Mouse (Mus musculus) CH12.LX (cell line): ENCODE measurements around the gene Myo10. TPM values are rescaled to one million over a fixed set of nuclear protein-coding genes. Genes with fewer than 3 reads are reported as not detected.

ENCODE experiments used
- DNase-seq: peaks from one replicate; pipeline ENCODE4 v3.0.0-alpha.2; 2013; ENCODE audit errors: extremely low read depth
- H3K27ac ChIP-seq: 2 replicates; pipeline ENCODE4 v1.5.1; 2012; ENCODE audit warnings: low read depth, mild to moderate bottlenecking, control low read depth, moderate library complexity; ENCODE audit not compliant: insufficient read depth
- H3K27me3 ChIP-seq: replicated peaks from 2 replicates; pipeline ENCODE3; 2012; ENCODE audit warnings: inconsistent platforms
- H3K36me3 ChIP-seq, 2 experiments: replicated peaks in 1 of 2; 2 replicates each; pipeline versions ENCODE3 to v1.6.1; 2012; ENCODE audit warnings: inconsistent platforms in 1 of 2, low read length in 1 of 2, mild to moderate bottlenecking in 1 of 2, mixed read lengths in 1 of 2, moderate library complexity in 1 of 2; ENCODE audit not compliant: control insufficient read depth in 1 of 2, insufficient read depth in 1 of 2
- H3K4me1 ChIP-seq, 2 experiments: 2 replicates each; pipeline ENCODE4 v1.6.1; 2012; ENCODE audit warnings: inconsistent platforms in 1 of 2, moderate library complexity in 1 of 2; ENCODE audit not compliant: insufficient read depth in 2 of 2, control insufficient read depth in 1 of 2
- H3K4me2 ChIP-seq: 2 replicates; pipeline ENCODE4 v1.6.1; 2012; ENCODE audit warnings: low read depth, mild to moderate bottlenecking, control low read depth; ENCODE audit not compliant: poor library complexity, insufficient read depth, severe bottlenecking
- H3K4me3 ChIP-seq, 3 experiments: fragments of 150-350 bp in 1 of 3; sonication (generic) in 1 of 3; replicated peaks in 1 of 3; 2 replicates each; pipeline versions ENCODE3 to v1.5.1; 2011 to 2012; ENCODE audit warnings: low read depth in 2 of 3, low read length in 2 of 3, mild to moderate bottlenecking in 2 of 3, moderate library complexity in 2 of 3, control low read depth in 1 of 3, improper control_type of control experiment in 1 of 3, inconsistent platforms in 1 of 3, mixed read lengths in 1 of 3; ENCODE audit not compliant: poor library complexity in 1 of 3
- H3K79me2 ChIP-seq: replicated peaks from 2 replicates; pipeline ENCODE4 v1.6.1; 2012; ENCODE audit warnings: mild to moderate bottlenecking, moderate library complexity; ENCODE audit not compliant: control insufficient read depth, poor library complexity, insufficient read depth, severe bottlenecking; ENCODE audit errors: extremely low read depth
- H3K9ac ChIP-seq: 2 replicates; pipeline ENCODE4 v1.6.1; 2012; ENCODE audit warnings: low read depth, mild to moderate bottlenecking, control low read depth, moderate library complexity; ENCODE audit not compliant: insufficient read depth
- H3K9me3 ChIP-seq: replicated peaks from 2 replicates; pipeline ENCODE3; 2012; ENCODE audit warnings: low read length, inconsistent platforms, mixed read lengths
- BHLHE40 ChIP-seq: IDR thresholded peaks from 2 replicates; pipeline ENCODE4 v1.6.1; 2011; ENCODE audit warnings: mild to moderate bottlenecking, low read depth, low read length, improper control_type of control experiment
- CHD2 ChIP-seq: IDR thresholded peaks from 2 replicates; pipeline ENCODE4 v1.6.1; 2011; ENCODE audit warnings: low read length, improper control_type of control experiment
- CTCF ChIP-seq, 2 experiments: IDR thresholded peaks in 1 of 2; conservative IDR thresholded peaks in 1 of 2; 2 replicates each; pipeline ENCODE4 v1.5.1; 2011 to 2012; ENCODE audit warnings: low read depth in 2 of 2, low read length in 2 of 2, improper control_type of control experiment in 1 of 2, inconsistent platforms in 1 of 2, mild to moderate bottlenecking in 1 of 2, moderate library complexity in 1 of 2
- E2F4 ChIP-seq: IDR thresholded peaks from 2 replicates; pipeline ENCODE4 v1.6.1; 2011; ENCODE audit warnings: low read depth, low read length, improper control_type of control experiment; ENCODE audit not compliant: insufficient replicate concordance
- ELF1 ChIP-seq: IDR thresholded peaks from 2 replicates; pipeline ENCODE4 v1.6.1; 2014; ENCODE audit warnings: low read depth, mild to moderate bottlenecking, inconsistent platforms, low read length, improper control_type of control experiment
- EP300 ChIP-seq: IDR thresholded peaks from 2 replicates; pipeline ENCODE4 v1.6.1; 2011; ENCODE audit warnings: low read length, improper control_type of control experiment
- ETS1 ChIP-seq: conservative IDR thresholded peaks from 2 replicates; pipeline ENCODE4 v1.6.1; 2012; ENCODE audit warnings: low read depth, mild to moderate bottlenecking, inconsistent platforms, low read length, improper control_type of control experiment, moderate library complexity
- GABPA ChIP-seq: IDR thresholded peaks from 2 replicates; pipeline ENCODE4 v1.6.1; 2012; ENCODE audit warnings: low read depth, low read length, improper control_type of control experiment, inconsistent platforms; ENCODE audit not compliant: insufficient replicate concordance
- HCFC1 ChIP-seq: IDR thresholded peaks from 2 replicates; pipeline ENCODE4 v1.6.1; 2012; ENCODE audit warnings: low read depth, mild to moderate bottlenecking, inconsistent platforms, low read length, improper control_type of control experiment
- IRF4 ChIP-seq: IDR thresholded peaks from 2 replicates; pipeline ENCODE4 v1.6.1; 2014; ENCODE audit warnings: low read depth, mild to moderate bottlenecking, inconsistent platforms, low read length, improper control_type of control experiment
- JUN ChIP-seq: IDR thresholded peaks from 2 replicates; pipeline ENCODE4 v1.6.1; 2011; ENCODE audit warnings: low read depth, mild to moderate bottlenecking, low read length, improper control_type of control experiment, moderate library complexity; ENCODE audit not compliant: insufficient read depth
- MAFK ChIP-seq: IDR thresholded peaks from 2 replicates; pipeline ENCODE4 v1.6.1; 2011; ENCODE audit warnings: low read length, improper control_type of control experiment; ENCODE audit not compliant: insufficient replicate concordance
- MAX ChIP-seq: IDR thresholded peaks from 2 replicates; pipeline ENCODE4 v1.6.1; 2011; ENCODE audit warnings: low read length, improper control_type of control experiment
- NELFE ChIP-seq: IDR thresholded peaks from 2 replicates; pipeline ENCODE4 v1.6.1; 2011; ENCODE audit warnings: low read depth, low read length, improper control_type of control experiment
- NRF1 ChIP-seq: IDR thresholded peaks from 2 replicates; pipeline ENCODE4 v1.6.1; 2014; ENCODE audit warnings: low read depth, mild to moderate bottlenecking, inconsistent platforms, low read length, improper control_type of control experiment, moderate library complexity
- PAX5 ChIP-seq: IDR thresholded peaks from 2 replicates; pipeline ENCODE4 v1.6.1; 2012; ENCODE audit warnings: low read length, inconsistent platforms, mixed read lengths
- POLR2AphosphoS2 ChIP-seq: IDR thresholded peaks from 2 replicates; pipeline ENCODE4 v1.6.1; 2011; ENCODE audit warnings: low read depth, low read length, improper control_type of control experiment
- RAD21 ChIP-seq: IDR thresholded peaks from 2 replicates; pipeline ENCODE4 v1.6.1; 2011; ENCODE audit warnings: low read depth, mild to moderate bottlenecking, low read length, improper control_type of control experiment, moderate library complexity
- RCOR1 ChIP-seq: conservative IDR thresholded peaks from 2 replicates; pipeline ENCODE4 v1.6.1; 2012; ENCODE audit warnings: low read depth, mild to moderate bottlenecking, inconsistent platforms, low read length, improper control_type of control experiment
- SIN3A ChIP-seq: IDR thresholded peaks from 2 replicates; pipeline ENCODE4 v1.6.1; 2012; ENCODE audit warnings: low read length, improper control_type of control experiment, inconsistent platforms
- SMC3 ChIP-seq: IDR thresholded peaks from 2 replicates; pipeline ENCODE4 v1.6.1; 2011; ENCODE audit warnings: low read depth, low read length, improper control_type of control experiment
- TBP ChIP-seq: conservative IDR thresholded peaks from 2 replicates; pipeline ENCODE4 v1.6.1; 2011; ENCODE audit warnings: low read depth, low read length, improper control_type of control experiment
- TCF12 ChIP-seq: IDR thresholded peaks from 2 replicates; pipeline ENCODE4 v1.6.1; 2014; ENCODE audit warnings: low read depth, mild to moderate bottlenecking, inconsistent platforms, low read length, improper control_type of control experiment
- UBTF ChIP-seq: IDR thresholded peaks from 2 replicates; pipeline ENCODE4 v1.6.1; 2012; ENCODE audit warnings: low read depth, mild to moderate bottlenecking, inconsistent platforms, low read length, improper control_type of control experiment, moderate library complexity
- USF1 ChIP-seq: IDR thresholded peaks from 2 replicates; pipeline ENCODE4 v1.6.1; 2014; ENCODE audit warnings: low read depth, mild to moderate bottlenecking, inconsistent platforms, low read length, improper control_type of control experiment
- ZKSCAN1 ChIP-seq: IDR thresholded peaks from 2 replicates; pipeline ENCODE4 v1.6.1; 2012; ENCODE audit warnings: low read depth, inconsistent platforms, low read length, improper control_type of control experiment, borderline replicate concordance
- ZMIZ1 ChIP-seq: IDR thresholded peaks from 2 replicates; pipeline ENCODE4 v1.6.1; 2012; ENCODE audit warnings: low read depth, mild to moderate bottlenecking, inconsistent platforms, low read length, improper control_type of control experiment
- ZNF384 ChIP-seq: IDR thresholded peaks from 2 replicates; pipeline ENCODE4 v1.6.1; 2012; ENCODE audit warnings: low read depth, low read length, improper control_type of control experiment, inconsistent platforms
- dilution Hi-C: fragments of 300-500 bp; cut with MboI; formaldehyde crosslinking; loops from 2 replicates; pipeline ENCODE4 v1.14.3; 2020; ENCODE audit warnings: low sequenced_read_pairs; ENCODE audit not compliant: extremely low pct_unique_long_range_greater_than_20kb, extremely low pct_ligation_motif_present
- in situ Hi-C: fragments of 300-500 bp; cut with MboI; formaldehyde crosslinking; loops from 3 replicates; pipeline ENCODE4 v1.14.3; 2019; ENCODE audit warnings: low sequenced_read_pairs, low pct_ligation_motif_present, low pct_unique_long_range_greater_than_20kb, mixed read lengths
- polyA plus RNA-seq: library from polyadenylated mRNA; unstranded; fragments of >175 nt; gene quantifications from 2 replicates; pipeline ENCODE4 v1.2.1, GENCODE M21; 2012; ENCODE audit warnings: low read depth; ENCODE audit not compliant: insufficient read length
- total RNA-seq, 2 experiments: library from RNA; depleted of rRNA; stranded (reverse); fragments of 300-350 nt in 1 of 2; fragments of >200 nt in 1 of 2; gene quantifications; 2 replicates each; pipeline ENCODE4 v1.2.3; 2012 to 2014

Myo10 gene
- total and polyA plus RNA-seq, 3 experiments = 6.4 to 13.6 (median 8.6) TPM

- TF ChIP-seq ZMIZ1 (no peak), GABPA (no peak), ETS1 (no peak), UBTF (no peak), HCFC1 (no peak), SIN3A (no peak), ZNF384 (no peak), TBP (no peak), RAD21 (no peak), MAFK (no peak), E2F4 (no peak), MAX (no peak), NELFE (no peak), CTCF (conservative IDR thresholded peaks at IDR 0.05 in 1 of 2, IDR thresholded peaks at IDR 0.05 in 1 of 2; ENCODE audit: low read depth in 2 of 2, low read length in 2 of 2) (no peak), POLR2AphosphoS2 (no peak), ZKSCAN1 (no peak), BHLHE40 (no peak), TCF12 (no peak), PAX5 (no peak)
- no peaks in the 10 kb centered on the region for H3K36me3 ChIP-seq
- in situ Hi-C loops = loop anchor here (25.0 kb wide), 1 partner anchor 184 kb away; no protein-coding TSS in a partner anchor
- H3K4me2 ChIP-seq = no peak overlapping the region
- H3K4me3 ChIP-seq = no peak overlapping the region
- no peaks in the 10 kb centered on the region for H3K27me3 ChIP-seq
- no peaks in the 10 kb centered on the region for H3K4me1 ChIP-seq
- DNase-seq = no peak
- dilution Hi-C loops = no loop called here
- H3K9me3 ChIP-seq = peaks cover 14% of the 10 kb centered on the region
- no peak overlapping the region for H3K27ac ChIP-seq
- H3K9ac ChIP-seq = no peak overlapping the region
- no peaks in the 10 kb centered on the region for H3K79me2 ChIP-seq
Measured at GRCm38 (mm10) chr15:25621351-25622199, 750 bp upstream of the Myo10 start.

- H3K4me3 ChIP-seq = no peak overlapping the region
- no peaks in the 10 kb centered on the region for H3K27me3 ChIP-seq
- dilution Hi-C loops = no loop called here
- H3K79me2 ChIP-seq = no peaks in the 10 kb centered on the region
- H3K4me1 ChIP-seq = no peaks in the 10 kb centered on the region
- TF ChIP-seq HCFC1 (no peak), USF1 (no peak), IRF4 (no peak), MAFK (no peak), CHD2 (no peak), E2F4 (no peak), ZKSCAN1 (no peak), ETS1 (no peak), RCOR1 (no peak), ZNF384 (no peak), SMC3 (no peak), ELF1 (no peak), NRF1 (no peak), BHLHE40 (no peak), EP300 (no peak), JUN (no peak)
- in situ Hi-C loops = loop anchor here (25.0 kb wide), 1 partner anchor 186 kb away; no protein-coding TSS in a partner anchor
- H3K9ac ChIP-seq = no peak overlapping the region
- H3K27ac ChIP-seq = no peak overlapping the region
- DNase-seq = no peak
- no peak overlapping the region for H3K4me2 ChIP-seq
- no peaks in the 10 kb centered on the region for H3K36me3 ChIP-seq
- H3K9me3 ChIP-seq = peaks cover 14% of the 10 kb centered on the region
Measured at GRCm38 (mm10) chr15:25622867-25623471, 644 bp downstream of the Myo10 start.
